Mouse (Mus musculus) heart, postnatal 14 days (tissue): ENCODE results near the gene Lamtor3. TPM values are rescaled to one million over a fixed set of nuclear protein-coding genes. Genes with fewer than 3 reads are reported as not detected.
"Not testable (repeated sequence)": the region's sequence is repeated elsewhere in the genome, so short reads cannot be mapped to it uniquely, and the experiment has no call there.

ENCODE experiments used
- DNase-seq, 2 experiments: peaks; one replicate each; pipeline ENCODE4 v3.0.0; 2021 to 2022
- intact Hi-C: fragments of 180-260 bp; cut with DNase I; formaldehyde crosslinking; loops from one replicate; pipeline ENCODE4 v1.15.1; 2025
- total RNA-seq, 2 experiments: library from RNA; stranded (reverse); gene quantifications; 2 replicates each; pipeline ENCODE4 v1.2.3; 2021

Gene Lamtor3
- total RNA-seq, 2 experiments from 2014 or later = 88.9 to 90.3 TPM

GRCm38 (mm10) chr3:137955560-137956081, 37.3 kb downstream of the Lamtor3 start:
- DNase-seq = no peak
- intact Hi-C loops = no loop called here

GRCm38 (mm10) chr3:137957864-137958263, 39.6 kb downstream of the Lamtor3 start:
- intact Hi-C loops = no loop called here

GRCm38 (mm10) chr3:137958352-137958751, 40.0 kb downstream of the Lamtor3 start:
- intact Hi-C loops = no loop called here
- no peak for DNase-seq

More at GRCm38 (mm10) chr3:137957864-137958263, 39.6 kb downstream of the Lamtor3 start:
- no peak for DNase-seq

GRCm38 (mm10) chr3:137959456-137959855, 41.1 kb downstream of the Lamtor3 start:
- intact Hi-C loops = no loop called here
- no peak for DNase-seq

GRCm38 (mm10) chr3:137961736-137962385, 43.6 kb downstream of the Lamtor3 start:
- no peak for DNase-seq

GRCm38 (mm10) chr3:137963508-137963907, 45.2 kb downstream of the Lamtor3 start:
- DNase-seq = no peak
- intact Hi-C loops = no loop called here

More at GRCm38 (mm10) chr3:137961736-137962385, 43.6 kb downstream of the Lamtor3 start:
- intact Hi-C loops = no loop called here

- intact Hi-C loops = not testable (repeated sequence)
These were observed 45.7 kb downstream of the Lamtor3 start for GRCm38 (mm10) chr3:137964014-137964413.

GRCm38 (mm10) chr3:137968105-137968819, 50.0 kb downstream of the Lamtor3 start:
- DNase-seq = no peak
- intact Hi-C loops = no loop called here

More at GRCm38 (mm10) chr3:137964014-137964413, 45.7 kb downstream of the Lamtor3 start:
- DNase-seq = not testable (repeated sequence)

- DNase-seq = no peak
- intact Hi-C loops = no loop called here
These were observed 50.6 kb downstream of the Lamtor3 start for GRCm38 (mm10) chr3:137968820-137969486.

- intact Hi-C loops = no loop called here
- no peak for DNase-seq
These were observed 51.6 kb downstream of the Lamtor3 start for GRCm38 (mm10) chr3:137969951-137970350.

- no peak for DNase-seq
- intact Hi-C loops = no loop called here
These were observed 53.9 kb downstream of the Lamtor3 start for GRCm38 (mm10) chr3:137972224-137972623.

GRCm38 (mm10) chr3:137972989-137973388, 54.7 kb downstream of the Lamtor3 start:
- no peak for DNase-seq
- intact Hi-C loops = no loop called here

GRCm38 (mm10) chr3:137974306-137974705, 56.0 kb downstream of the Lamtor3 start:
- no peak for DNase-seq
- intact Hi-C loops = no loop called here

GRCm38 (mm10) chr3:137975435-137975834, 57.1 kb downstream of the Lamtor3 start:
- intact Hi-C loops = no loop called here

GRCm38 (mm10) chr3:137975856-137976423, 57.6 kb downstream of the Lamtor3 start:
- DNase-seq = no peak
- intact Hi-C loops = no loop called here

More at GRCm38 (mm10) chr3:137975435-137975834, 57.1 kb downstream of the Lamtor3 start:
- no peak for DNase-seq

GRCm38 (mm10) chr3:137976943-137977628, 58.8 kb downstream of the Lamtor3 start:
- intact Hi-C loops = no loop called here

GRCm38 (mm10) chr3:137977629-137978041, 59.3 kb downstream of the Lamtor3 start:
- DNase-seq = no peak
- intact Hi-C loops = no loop called here

More at GRCm38 (mm10) chr3:137976943-137977628, 58.8 kb downstream of the Lamtor3 start:
- DNase-seq = no peak

GRCm38 (mm10) chr3:137978233-137978632, 59.9 kb downstream of the Lamtor3 start:
- intact Hi-C loops = no loop called here
- no peak for DNase-seq
